Mouse (Mus musculus) ES-E14 (cell line): ENCODE results near the gene Gm17087. TPM values are rescaled to one million over a fixed set of nuclear protein-coding genes. Genes with fewer than 3 reads are reported as not detected.

Source experiments
- DNase-seq: peaks from one replicate; pipeline ENCODE4 v3.0.0-alpha.2; 2013; ENCODE audit warnings: low read depth, low spot score
- H3K27ac ChIP-seq: 2 replicates; pipeline ENCODE4 v1.5.1; 2012; ENCODE audit warnings: low read depth, mild to moderate bottlenecking, low read length, moderate library complexity, mixed read lengths; ENCODE audit not compliant: poor library complexity, insufficient read depth, severe bottlenecking
- H3K36me3 ChIP-seq: 2 replicates; pipeline ENCODE4 v1.6.1; 2012; ENCODE audit warnings: mild to moderate bottlenecking, low read length, moderate library complexity, mixed read lengths; ENCODE audit not compliant: control insufficient read depth, poor library complexity, insufficient read depth, severe bottlenecking
- H3K4me1 ChIP-seq, 2 experiments: fragments of 150-350 bp in 1 of 2; sonication (generic) in 1 of 2; 2 replicates each; pipeline ENCODE4 v1.6.1; 2012; ENCODE audit warnings: low read length in 2 of 2, mild to moderate bottlenecking in 1 of 2, mixed read lengths in 1 of 2; ENCODE audit not compliant: control insufficient read depth in 2 of 2, insufficient read depth in 2 of 2, poor library complexity in 1 of 2
- H3K4me3 ChIP-seq, 2 experiments: fragments of 150-350 bp in 1 of 2; sonication (generic) in 1 of 2; 2 replicates each; pipeline ENCODE4 v1.5.1; 2012; ENCODE audit warnings: low read length in 2 of 2, low read depth in 1 of 2, mild to moderate bottlenecking in 1 of 2, mixed read lengths in 1 of 2; ENCODE audit not compliant: insufficient read depth in 1 of 2, poor library complexity in 1 of 2, severe bottlenecking in 1 of 2
- H3K9ac ChIP-seq: 2 replicates; pipeline ENCODE4 v1.6.1; 2012; ENCODE audit warnings: low read depth, mild to moderate bottlenecking, low read length, mixed read lengths; ENCODE audit not compliant: poor library complexity, insufficient read depth, severe bottlenecking
- H3K9me3 ChIP-seq: fragments of 150-350 bp; sonication (generic); 2 replicates; pipeline ENCODE4 v1.6.1; 2012; ENCODE audit warnings: low read depth, mild to moderate bottlenecking, low read length; ENCODE audit not compliant: control insufficient read depth, insufficient read depth
- CHD2 ChIP-seq: IDR thresholded peaks from 2 replicates; pipeline ENCODE4 v1.6.1; 2014; ENCODE audit warnings: mild to moderate bottlenecking, low read depth, low read length, inconsistent platforms
- HCFC1 ChIP-seq: IDR thresholded peaks from 2 replicates; pipeline ENCODE4 v1.6.1; 2012; ENCODE audit warnings: low read length, inconsistent platforms, borderline replicate concordance; ENCODE audit not compliant: insufficient read depth
- MAFK ChIP-seq: IDR thresholded peaks from 2 replicates; pipeline ENCODE4 v1.6.1; 2014; ENCODE audit warnings: mild to moderate bottlenecking, low read depth, low read length, inconsistent platforms; ENCODE audit not compliant: insufficient read depth
- ZC3H11A ChIP-seq: IDR thresholded peaks from 2 replicates; pipeline ENCODE4 v1.6.1; 2012; ENCODE audit warnings: low read depth, mild to moderate bottlenecking, inconsistent platforms, low read length, borderline replicate concordance
- ZNF384 ChIP-seq: IDR thresholded peaks from 2 replicates; pipeline ENCODE4 v1.6.1; 2012; ENCODE audit warnings: low read depth, low read length, inconsistent platforms
- in situ Hi-C, 2 experiments: fragments of 600-800 bp; cut with MboI; formaldehyde crosslinking; loops; one replicate each; pipeline ENCODE4 v1.15.1; 2025; ENCODE audit warnings: low sequenced_read_pairs in 2 of 2, inconsistent platforms in 1 of 2; ENCODE audit not compliant: unreplicated experiment in 2 of 2
- total RNA-seq: library from RNA; depleted of rRNA; stranded (reverse); fragments of 300-350 nt; gene quantifications from 2 replicates; pipeline ENCODE4 v1.2.3, GENCODE M21; 2012

Gm17087 gene
- total RNA-seq, 1 experiment: not detected

DNA sequence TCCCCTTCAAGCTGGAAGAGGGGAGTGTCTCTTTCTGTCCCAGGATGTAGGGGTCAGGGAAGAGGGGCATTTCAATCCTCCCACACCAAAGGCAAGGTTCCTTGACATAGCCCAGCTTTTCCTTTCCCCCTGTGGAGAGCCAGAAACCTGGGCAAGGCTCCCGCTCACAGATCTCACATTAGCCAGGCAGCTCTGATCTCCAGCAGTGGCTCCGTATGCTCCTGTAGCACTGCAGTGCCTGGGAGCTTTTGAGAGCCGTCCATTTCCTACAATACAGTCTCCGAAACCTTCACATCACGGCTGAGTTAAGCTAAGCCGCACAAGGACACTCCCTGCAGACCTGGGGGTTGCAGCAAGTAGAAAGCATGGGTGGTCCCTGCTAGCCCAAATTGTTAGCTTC is 12.5 kb downstream of the Gm17087 start:
- no peaks in the 10 kb centered on the region for H3K4me1 ChIP-seq
- H3K9me3 ChIP-seq: no peaks in the 10 kb centered on the region
- TF ChIP-seq ZC3H11A: no peak
- no peak for TF ChIP-seq ZNF384
- no peak for DNase-seq
- no peaks in the 10 kb centered on the region for H3K36me3 ChIP-seq
- H3K4me3 ChIP-seq: no peak overlapping the region
- H3K27ac ChIP-seq: no peak overlapping the region
- H3K9ac ChIP-seq: no peak overlapping the region
- in situ Hi-C loops: no loop called here

DNA sequence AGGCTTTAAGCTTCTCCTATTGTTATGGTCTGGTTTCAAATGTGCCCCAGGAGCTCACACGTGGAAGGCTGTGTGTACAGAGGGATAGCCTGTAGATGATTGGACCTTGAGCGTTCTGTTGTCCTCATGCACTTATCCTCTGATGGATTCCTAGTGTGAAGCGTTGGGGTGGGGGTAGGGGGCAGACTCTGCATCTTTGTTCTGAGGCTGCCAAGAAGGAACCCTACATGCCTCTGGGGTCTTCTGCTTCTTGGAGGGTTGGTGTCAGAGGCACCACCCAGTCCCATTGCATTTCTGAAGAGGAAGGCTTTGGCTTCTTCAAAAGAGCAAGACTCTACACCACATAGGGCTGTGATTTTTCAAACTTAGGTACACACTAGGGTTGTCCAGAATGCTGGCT is 13.1 kb downstream of the Gm17087 start:
- no peaks in the 10 kb centered on the region for H3K9me3 ChIP-seq
- no peak overlapping the region for H3K4me3 ChIP-seq
- no peak for DNase-seq
- no peaks in the 10 kb centered on the region for H3K36me3 ChIP-seq
- H3K9ac ChIP-seq: no peak overlapping the region
- no peak for TF ChIP-seq ZC3H11A
- no peak for TF ChIP-seq CHD2
- TF ChIP-seq MAFK: no peak
- no peak for TF ChIP-seq HCFC1
- TF ChIP-seq ZNF384: no peak
- in situ Hi-C loops: no loop called here
- no peaks in the 10 kb centered on the region for H3K4me1 ChIP-seq
- no peak overlapping the region for H3K27ac ChIP-seq

DNA sequence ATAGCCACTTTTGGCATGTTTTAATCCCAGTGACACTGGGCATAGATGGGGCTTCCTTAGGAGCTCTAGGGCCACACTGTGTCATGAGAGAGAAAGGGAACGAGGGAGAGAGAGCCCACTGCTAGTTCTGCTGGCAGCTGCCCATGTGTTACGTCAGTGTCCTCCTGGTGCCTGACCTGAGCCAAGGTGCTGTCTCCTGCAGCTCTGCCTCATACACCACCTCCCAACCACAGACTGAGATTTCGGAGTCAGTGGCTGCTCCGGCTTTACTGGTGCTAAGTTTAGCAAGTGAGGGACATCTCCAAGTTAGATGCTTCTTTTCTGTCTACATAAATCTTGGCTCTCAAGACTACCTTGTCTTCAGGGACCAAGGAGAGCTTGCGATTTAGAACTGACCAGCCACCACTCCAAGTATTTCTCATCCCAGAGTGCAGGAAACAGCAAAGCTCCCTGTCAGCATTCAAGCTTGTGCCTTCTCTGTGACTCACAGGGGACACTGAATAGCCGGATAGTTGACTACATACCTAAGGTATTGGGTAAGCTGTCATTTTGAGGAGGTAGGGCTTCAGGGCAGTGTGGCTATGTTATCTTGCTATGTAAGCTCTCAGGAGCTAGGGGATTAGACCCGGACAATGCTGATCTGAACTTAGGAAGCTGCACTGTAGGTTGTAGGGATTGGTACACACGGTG is 14.3 kb downstream of the Gm17087 start:
- H3K27ac ChIP-seq: no peak overlapping the region
- no peaks in the 10 kb centered on the region for H3K4me1 ChIP-seq
- no peak overlapping the region for H3K9ac ChIP-seq
- in situ Hi-C loops: no loop called here
- no peak for DNase-seq
- TF ChIP-seq CHD2: no peak
- TF ChIP-seq ZNF384: no peak
- no peak for TF ChIP-seq ZC3H11A
- TF ChIP-seq HCFC1: no peak
- TF ChIP-seq MAFK: no peak
- H3K36me3 ChIP-seq: no peaks in the 10 kb centered on the region
- H3K9me3 ChIP-seq: no peaks in the 10 kb centered on the region
- no peak overlapping the region for H3K4me3 ChIP-seq

DNA sequence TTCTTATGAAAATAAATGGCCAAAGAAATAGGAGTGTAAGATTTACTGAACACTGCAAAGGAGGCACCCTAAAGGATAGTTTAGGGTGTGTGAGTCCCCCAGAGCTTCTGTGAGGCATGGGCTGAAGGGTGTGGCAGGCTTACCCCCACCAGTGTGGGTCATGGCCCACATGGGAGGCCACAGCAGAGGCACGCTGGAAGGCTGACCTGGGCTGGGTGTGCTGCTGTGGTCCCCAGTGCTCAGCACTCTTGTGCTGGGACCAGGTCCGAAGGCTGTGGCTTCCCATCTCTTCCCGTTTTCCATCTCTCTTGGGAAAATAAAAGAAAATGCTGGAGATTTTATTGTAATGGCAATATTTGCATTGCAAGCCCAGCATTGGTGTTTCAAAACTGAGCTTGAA is 15.1 kb downstream of the Gm17087 start:
- no peaks in the 10 kb centered on the region for H3K4me1 ChIP-seq
- DNase-seq: no peak
- H3K4me3 ChIP-seq: no peak overlapping the region
- no peak overlapping the region for H3K9ac ChIP-seq
- H3K36me3 ChIP-seq: no peaks in the 10 kb centered on the region
- no peaks in the 10 kb centered on the region for H3K9me3 ChIP-seq
- no peak overlapping the region for H3K27ac ChIP-seq
- no peak for TF ChIP-seq MAFK
- no peak for TF ChIP-seq CHD2
- no peak for TF ChIP-seq HCFC1
- TF ChIP-seq ZC3H11A: no peak
- TF ChIP-seq ZNF384: no peak
- in situ Hi-C loops: no loop called here

- no peaks in the 10 kb centered on the region for H3K9me3 ChIP-seq
- H3K4me1 ChIP-seq: no peaks in the 10 kb centered on the region
- in situ Hi-C loops: no loop called here
- no peak overlapping the region for H3K4me3 ChIP-seq
- H3K27ac ChIP-seq: no peak overlapping the region
- no peaks in the 10 kb centered on the region for H3K36me3 ChIP-seq
- TF ChIP-seq CHD2 (no peak), ZC3H11A (no peak), HCFC1 (no peak), ZNF384 (no peak), MAFK (no peak)
- DNase-seq: no peak
- no peak overlapping the region for H3K9ac ChIP-seq
Measured at GRCm38 (mm10) chr17:8548733-8549132, 18.0 kb downstream of the Gm17087 start.
